Mouse (Mus musculus): ENCODE measurements around the gene Tent5b. TPM values are rescaled to one million over a fixed set of nuclear protein-coding genes. Genes with fewer than 3 reads are reported as not detected.
"Not testable (repeated sequence)": the region's sequence is repeated elsewhere in the genome, so short reads cannot be mapped to it uniquely, and the experiment has no call there.

Tent5b gene
- total RNA-seq, 4 experiments from 2014 or later: 0.14 to 0.26 TPM; not detected in 2

DNA sequence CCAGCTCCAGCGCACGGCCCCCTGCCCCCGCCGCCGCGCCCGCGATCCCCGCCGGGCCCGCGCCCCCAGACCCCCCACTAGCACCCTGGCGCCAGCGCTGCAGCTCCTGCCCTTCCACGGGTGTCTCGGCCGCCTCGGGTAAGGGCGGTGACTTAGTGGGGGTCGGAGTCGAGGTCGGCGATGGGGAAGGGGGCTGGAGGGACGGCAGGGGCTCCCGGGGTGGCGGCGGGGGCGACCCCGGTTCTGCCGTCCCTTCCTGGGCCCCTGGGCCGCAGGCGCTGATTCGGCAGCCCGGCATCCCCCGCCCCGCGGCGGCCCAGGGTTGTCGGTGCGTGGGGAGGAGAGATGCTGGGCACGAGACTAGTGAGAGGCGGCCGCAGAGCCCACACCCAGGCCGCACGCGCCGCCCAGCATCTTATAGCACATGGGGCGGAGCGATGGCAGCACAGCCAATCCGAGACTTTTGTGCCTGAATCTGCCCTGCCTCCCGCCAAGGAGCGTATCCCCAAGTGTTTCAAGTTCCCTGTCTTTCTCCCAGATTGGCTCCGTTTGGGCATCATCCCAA, 18.3 kb downstream of the Tent5b start, which contains the start of gene Trnp1:
Trnp1 (minus strand) TSS at position 391 of the 565 bp plus-strand sequence.
- DNase-seq (ENCODE audit: low spot score in 2 of 2): peak; percentile 76 to 89

DNA sequence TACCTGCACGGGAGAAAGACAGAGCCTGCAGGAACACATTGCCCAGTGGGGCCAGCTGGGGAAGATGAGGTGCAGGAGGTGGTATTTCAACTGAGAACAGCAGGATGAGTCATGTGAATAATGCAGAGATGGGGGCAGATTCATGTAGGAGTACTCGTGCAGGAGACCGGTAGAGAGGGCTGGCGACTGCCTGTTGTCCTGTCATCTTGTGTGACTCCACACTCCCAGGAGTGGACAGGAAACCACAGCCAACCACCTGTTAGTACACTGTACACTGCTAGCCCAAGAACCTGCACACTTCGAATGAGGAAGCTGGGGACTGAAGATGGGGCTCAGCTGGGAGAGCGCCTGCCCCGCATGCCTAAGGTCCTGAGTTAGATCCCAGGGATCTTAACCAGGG, 21.6 kb downstream of the Tent5b start:
- no peak for DNase-seq (ENCODE audit: low spot score in 2 of 2)

DNA sequence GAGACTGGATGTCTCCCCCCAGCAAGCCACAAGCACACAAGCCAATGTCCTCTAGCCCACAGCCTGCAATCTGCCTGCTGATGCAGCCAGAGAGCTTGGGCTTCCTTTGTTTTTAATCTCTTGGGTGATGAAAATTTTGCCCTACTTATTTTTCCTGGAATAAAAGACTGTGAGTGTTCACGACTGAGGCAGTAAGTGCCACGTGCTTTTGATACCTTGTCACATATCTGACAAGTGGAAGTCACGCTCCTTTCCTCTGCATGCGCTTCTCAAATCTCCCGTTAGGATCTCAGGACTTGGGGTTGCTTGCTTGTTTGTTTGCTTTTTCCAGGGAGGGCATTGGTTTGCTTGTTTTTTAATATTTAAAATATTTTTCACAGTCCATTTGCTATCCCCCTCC, 24.4 kb downstream of the Tent5b start:
- no peak for DNase-seq (ENCODE audit: low spot score in 2 of 2)

DNA sequence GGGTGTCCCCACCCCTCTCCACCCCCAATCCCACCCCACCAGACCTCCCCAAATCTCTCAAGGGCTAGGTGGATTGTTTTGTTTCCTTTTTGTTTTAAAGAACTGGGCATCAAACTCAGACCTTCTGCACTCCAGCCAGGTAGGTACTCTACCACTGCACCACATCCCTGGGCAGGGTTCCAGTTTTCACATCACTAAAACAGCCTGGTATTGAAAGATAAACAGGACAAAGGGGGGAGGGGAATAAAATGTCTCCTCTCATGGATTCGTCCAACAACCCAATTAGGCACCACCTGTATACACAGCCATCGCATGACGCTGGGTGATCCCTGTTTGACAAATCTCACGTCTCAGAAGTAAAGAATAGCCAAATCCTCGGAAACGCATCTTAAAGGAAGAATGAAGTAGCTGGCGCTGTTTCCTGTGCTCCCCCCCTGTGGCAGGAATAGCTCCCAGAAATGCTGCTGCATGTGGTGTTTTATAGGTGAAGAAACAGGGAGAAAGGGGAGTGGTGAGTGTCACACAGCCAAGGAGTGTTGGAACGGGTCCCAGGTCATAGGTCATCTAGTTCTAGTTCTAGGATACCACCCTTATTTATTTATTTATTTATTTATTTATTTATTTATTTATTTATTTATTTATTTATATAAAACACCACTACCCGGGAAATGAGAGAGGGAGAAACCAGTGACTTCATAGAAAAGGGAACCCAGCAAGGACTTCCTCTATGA, 25.0 kb downstream of the Tent5b start:
- no peak for DNase-seq (ENCODE audit: low spot score in 2 of 2)

DNA sequence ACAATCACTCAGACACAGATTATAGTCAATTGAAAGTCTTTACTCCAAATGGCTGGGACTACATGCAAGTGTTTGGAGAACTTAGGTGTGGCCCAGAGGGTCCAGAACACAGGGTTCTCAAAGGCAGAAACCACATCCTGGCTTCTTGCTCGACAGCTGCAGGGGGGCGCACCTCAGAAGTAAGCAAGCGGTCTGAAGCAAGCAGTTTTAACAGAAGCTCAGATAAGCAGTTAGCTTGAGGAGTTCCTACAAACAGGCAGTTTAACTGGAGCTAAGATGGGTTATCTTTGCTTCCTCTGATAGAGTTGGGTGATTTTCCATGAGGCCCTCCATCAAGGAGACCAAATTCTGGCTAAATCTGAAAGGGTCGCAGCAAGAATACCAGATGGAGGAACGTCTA, 26.6 kb downstream of the Tent5b start:
- DNase-seq (ENCODE audit: low spot score in 2 of 2): no peak

DNA sequence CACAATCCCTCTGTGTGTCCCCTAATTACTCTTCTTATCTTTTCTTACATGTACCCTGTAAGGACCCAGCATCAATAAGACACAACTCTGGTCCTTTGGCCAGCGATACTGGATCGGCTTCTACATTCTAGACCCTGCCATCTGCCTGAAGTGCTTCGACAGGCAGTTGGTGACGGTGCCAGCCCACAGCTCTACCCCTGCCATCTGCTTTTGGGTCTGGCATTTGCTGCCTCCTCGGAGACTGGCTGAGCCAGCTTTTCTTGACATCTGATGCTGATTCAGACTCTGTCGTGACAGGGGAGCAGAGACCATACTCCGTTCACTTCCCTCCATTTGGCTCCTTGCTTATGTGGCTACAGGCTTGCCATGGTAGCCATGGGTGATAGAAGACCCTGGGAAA, 29.1 kb downstream of the Tent5b start:
- DNase-seq (ENCODE audit: low spot score in 2 of 2): peak in 1 of 2 experiments; percentile 60

DNA sequence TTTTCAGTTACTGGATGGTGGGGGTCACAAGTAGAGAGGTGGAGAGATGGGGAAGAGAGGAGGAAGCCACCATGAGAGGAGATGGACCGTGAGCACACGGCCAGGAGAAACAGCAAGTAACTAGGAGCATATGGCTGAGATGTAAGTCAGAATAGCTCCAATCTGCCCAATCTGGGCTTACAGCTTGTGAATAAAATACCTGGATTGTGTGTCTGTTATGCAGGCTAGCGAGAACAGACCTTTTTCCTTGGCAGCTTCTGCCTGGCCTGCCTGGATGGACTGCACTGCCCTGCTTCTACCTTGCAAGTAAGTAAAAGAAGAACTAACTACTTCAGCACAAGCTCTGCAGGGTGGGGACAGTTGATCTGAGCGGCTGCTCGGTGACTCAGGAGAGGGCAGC, 31.1 kb downstream of the Tent5b start:
- DNase-seq (ENCODE audit: low spot score in 2 of 2): no peak

DNA sequence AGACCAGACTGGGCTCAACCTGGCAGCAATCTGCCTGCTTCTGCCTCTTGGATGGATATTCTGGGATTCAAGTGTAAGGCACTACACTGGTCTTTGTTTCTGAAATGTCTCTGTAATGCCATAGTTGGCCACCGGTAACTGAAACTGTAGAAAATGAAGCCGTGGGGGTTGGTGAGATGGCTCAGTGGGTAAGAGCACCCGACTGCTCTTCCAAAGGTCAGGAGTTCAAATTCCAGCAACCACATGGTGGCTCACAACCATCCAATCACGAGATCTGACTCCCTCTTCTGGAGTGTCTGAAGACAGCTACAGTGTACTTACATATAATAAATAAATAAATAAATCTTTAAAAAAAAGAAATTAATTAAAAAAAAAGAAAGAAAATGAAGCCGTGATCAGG, 32.6 kb downstream of the Tent5b start:
- DNase-seq (ENCODE audit: low spot score in 2 of 2): not testable (repeated sequence)

DNA sequence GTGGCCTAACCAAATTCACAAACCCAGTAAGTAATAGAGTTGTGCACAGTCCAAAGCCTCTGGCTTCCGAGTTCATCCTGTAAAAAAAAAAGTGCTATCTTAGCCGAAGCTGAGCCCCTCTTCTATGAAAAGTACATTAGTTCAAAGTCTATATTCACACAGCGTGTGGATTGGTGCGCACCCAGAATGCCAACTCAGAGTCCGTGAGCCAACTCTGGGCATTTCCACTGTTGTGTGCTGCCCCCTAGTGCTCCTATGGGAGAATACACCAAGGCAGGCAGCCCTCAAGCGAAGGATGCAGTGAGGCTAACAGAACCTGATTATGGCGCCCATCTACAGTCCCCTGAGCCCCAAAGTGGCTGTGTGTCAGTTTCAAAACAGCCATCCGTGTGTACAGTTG, 33.0 kb downstream of the Tent5b start:
- peak in 1 of 2 experiments; percentile 56 for DNase-seq (ENCODE audit: low spot score in 2 of 2)

DNA sequence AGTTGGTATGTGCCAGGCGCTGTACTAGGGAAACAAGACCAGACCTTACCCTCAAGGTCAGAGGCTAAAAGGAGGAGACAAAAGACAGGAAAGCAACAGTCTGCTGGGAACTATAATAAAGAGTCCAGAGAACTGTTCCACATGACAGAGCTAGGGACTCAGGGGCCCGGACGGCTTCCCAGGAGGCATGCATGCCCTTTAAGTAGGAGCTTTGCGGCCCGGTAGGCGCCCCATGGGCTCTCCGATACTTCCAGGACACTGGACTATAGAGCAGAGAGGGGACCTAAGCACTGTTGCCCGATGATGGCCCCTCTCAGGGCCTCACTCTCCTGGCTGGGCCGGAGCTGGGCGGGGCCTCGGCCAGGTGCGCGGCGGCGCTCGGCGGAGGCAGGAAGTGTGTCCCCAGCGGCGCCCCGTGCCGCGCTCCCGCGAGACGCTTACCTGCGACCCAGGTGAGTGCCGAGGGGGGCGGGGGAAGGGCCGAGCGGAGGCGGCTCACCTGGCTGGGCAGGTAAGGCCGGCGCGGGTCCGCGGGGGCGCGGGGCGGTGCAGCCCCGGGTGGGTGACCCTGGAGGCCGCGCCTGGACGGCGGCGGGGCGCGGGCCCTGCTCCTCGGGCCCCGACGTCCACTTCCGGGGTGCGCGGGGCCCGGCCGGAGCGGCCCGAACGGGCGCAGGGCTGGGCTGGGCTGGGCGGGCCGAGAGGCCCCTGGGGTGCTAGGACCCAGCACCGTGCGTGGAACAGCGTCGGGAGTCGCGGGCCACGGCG, 38.9 kb downstream of the Tent5b start, which contains the start of gene Kdf1:
Kdf1 (plus strand) TSS at position 363 of the 768 bp plus-strand sequence.
- DNase-seq (ENCODE audit: low spot score in 2 of 2): no peak

DNA sequence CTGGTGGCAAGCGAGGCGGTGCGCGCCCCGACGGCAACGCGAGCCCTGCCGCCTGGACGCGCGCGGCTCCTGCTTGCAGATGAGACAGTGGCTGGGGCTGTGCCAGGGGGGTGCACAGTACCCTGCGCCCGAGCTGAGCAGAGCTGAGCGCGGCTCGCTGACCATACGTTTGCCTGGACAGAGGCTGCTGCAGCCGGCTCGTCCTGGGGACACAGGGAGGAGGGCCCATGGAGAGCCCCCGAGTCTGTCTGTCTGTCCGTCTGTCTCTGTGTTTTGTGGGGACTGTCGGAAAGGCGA, 39.4 kb downstream of the Tent5b start:
- no peak for DNase-seq (ENCODE audit: low spot score in 2 of 2)

DNA sequence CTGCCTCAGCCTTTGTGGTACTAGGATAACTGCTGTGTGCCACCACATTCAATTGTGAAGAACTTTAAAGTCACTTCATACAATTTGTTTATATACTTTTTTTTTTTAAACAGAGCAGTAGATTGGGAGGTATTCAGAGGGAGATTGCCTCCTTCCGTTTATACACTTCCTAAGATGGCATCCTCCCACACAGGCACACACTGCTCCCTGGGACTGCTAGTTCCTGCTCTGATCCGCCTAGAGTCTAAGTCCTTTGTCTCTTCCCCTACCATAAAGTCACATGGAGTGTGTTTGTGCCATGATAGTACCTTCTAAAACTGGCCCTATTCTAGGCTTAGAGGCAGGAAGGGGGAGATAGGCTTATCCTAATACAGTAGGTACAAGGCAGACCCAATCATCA, 41.6 kb downstream of the Tent5b start:
- no peak for DNase-seq (ENCODE audit: low spot score in 2 of 2)

DNA sequence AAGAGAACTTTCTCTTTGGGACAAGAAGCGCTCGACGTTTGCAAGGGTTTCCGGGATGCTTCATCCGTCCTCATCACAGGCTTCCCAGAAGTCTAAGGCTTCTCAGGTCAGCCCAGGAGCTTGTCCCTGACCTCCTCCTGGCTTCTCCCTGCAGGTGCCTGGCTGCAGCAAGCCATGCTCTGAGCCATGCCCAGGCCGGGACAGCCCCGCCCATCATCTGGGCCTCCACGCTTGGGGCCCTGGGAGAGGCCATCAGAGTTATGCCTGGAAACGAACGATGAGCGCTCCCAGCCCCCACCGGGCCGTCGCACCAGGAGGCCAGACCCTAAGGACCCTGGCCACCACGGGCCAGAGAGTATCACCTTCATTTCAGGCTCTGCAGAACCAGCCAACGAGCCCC, 47.9 kb downstream of the Tent5b start:
- no peak for DNase-seq (ENCODE audit: low spot score in 2 of 2)

DNA sequence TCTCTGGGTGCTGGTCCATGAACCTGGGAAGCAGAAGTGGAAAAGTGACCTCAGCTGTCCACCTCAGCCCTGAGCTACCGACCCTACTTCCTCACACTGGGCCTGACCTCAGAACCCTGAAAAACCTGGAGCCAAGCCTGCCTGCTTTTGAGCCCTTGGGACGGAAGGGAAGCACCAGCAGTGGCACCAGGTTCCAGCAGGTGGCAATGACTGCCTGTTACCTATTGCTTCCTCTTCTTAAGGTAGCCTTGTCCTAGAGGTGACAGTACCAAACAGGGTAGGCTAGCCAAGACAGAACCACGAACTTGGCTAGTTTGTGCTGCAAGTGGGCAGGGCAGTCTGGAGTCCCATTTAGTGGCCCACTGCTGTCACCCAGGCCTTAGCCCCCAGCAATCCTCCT, 52.8 kb downstream of the Tent5b start:
- DNase-seq (ENCODE audit: low spot score in 2 of 2): no peak

DNA sequence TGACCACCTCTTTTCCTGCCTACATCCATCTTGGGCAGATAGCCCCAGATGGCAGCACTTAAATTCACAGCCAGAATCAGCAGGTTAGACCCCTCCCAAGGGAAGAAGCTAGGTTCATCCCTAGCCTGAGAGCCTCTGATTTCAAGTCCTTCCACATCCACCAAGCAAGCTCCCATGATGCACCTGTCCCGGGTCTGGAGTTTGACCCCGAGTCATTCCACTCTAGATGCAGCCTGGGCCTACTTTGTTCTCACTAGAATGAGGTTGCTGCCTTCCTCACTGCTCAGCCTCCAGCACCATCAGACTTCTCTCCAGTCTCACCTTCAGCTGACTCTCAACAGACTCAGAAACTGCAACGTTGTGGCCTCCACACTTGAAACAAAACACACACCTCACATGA, 56.1 kb downstream of the Tent5b start:
- no peak for DNase-seq (ENCODE audit: low spot score in 2 of 2)

DNA sequence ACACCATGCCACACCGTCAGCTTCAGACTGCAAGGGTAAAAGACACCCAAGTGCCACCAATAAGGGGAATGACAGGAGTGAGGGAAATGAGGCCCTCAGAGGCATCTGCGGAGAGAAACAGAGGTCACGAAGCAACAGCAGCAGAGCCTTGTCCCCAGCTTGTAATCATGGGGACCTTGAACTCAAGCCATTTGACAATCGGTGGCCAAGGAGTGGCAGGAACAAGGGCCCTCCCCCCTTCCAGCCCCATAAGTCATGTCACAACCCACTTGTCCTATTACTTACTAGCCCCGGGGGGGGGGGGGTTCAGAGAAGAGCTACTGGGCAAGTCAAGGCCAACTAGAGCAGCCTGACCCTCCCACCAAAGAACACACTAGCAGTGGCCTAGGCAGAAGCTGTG, 56.7 kb downstream of the Tent5b start:
- no peak for DNase-seq (ENCODE audit: low spot score in 2 of 2)

Other genes starting within 250 kb of the Tent5b start
- 1 to 10 TPM; 3.6 to 6.6 (median 5.8) TPM for gene Map3k6, start 239.3 kb upstream of the Tent5b start, total RNA-seq (2022)
- gene Sytl1, start 217.0 kb upstream of the Tent5b start, total RNA-seq (2022): 1 to 10 TPM; 3.4 to 5.3 (median 4.1) TPM
- gene Tmem222, start 202.3 kb upstream of the Tent5b start, total RNA-seq (2022): 10 to 100 TPM; 84.3 to 91.2 (median 87.4) TPM
- gene Wdtc1, start 126.7 kb upstream of the Tent5b start, total RNA-seq (2022): 10 to 100 TPM; 53.6 to 58.0 (median 54.3) TPM
- gene Slc9a1, start 110.4 kb upstream of the Tent5b start, total RNA-seq (2022): 10 to 100 TPM; 52.8 to 59.1 (median 55.7) TPM
- gene Trnp1, start 18.4 kb downstream of the Tent5b start, total RNA-seq (2022): 100 to 1,000 TPM; 177 to 204 (median 186) TPM
- gene Kdf1, start 38.8 kb downstream of the Tent5b start, total RNA-seq (2022): under 1 TPM in 2 of 4 experiments, not detected in 2; 0.35 to 0.62 TPM
- gene Nudc, start 65.9 kb downstream of the Tent5b start, total RNA-seq (2022): 100 to 1,000 TPM; 139 to 165 (median 156) TPM
- gene Nr0b2, start 73.2 kb downstream of the Tent5b start, total RNA-seq (2022): not detected
- 1 to 10 TPM; 6.8 to 8.9 (median 7.4) TPM for gene Gpatch3, start 94.6 kb downstream of the Tent5b start, total RNA-seq (2022)
- gene Gpn2, start 104.2 kb downstream of the Tent5b start, total RNA-seq (2022): 10 to 100 TPM; 10.4 to 12.4 (median 11.3) TPM
- gene Sfn, start 122.0 kb downstream of the Tent5b start, total RNA-seq (2022): 1 to 10 TPM; 1.6 to 2.2 (median 1.8) TPM
- 10 to 100 TPM; 33.8 to 57.7 (median 44.6) TPM for gene Zdhhc18, start 170.0 kb downstream of the Tent5b start, total RNA-seq (2022)
- 10 to 100 TPM in 2 of 4 experiments, 1 to 10 TPM in 2; 8.4 to 10.9 (median 9.9) TPM for gene Pigv, start 192.5 kb downstream of the Tent5b start, total RNA-seq (2022)

Data from left cerebral cortex, adult 8-10 months (tissue).